Mouse (Mus musculus): ENCODE measurements around the gene Entr1.
"Not testable (repeated sequence)": the region's sequence is repeated elsewhere in the genome, so short reads cannot be mapped to it uniquely, and the experiment has no call there.

The Entr1 gene

DNA sequence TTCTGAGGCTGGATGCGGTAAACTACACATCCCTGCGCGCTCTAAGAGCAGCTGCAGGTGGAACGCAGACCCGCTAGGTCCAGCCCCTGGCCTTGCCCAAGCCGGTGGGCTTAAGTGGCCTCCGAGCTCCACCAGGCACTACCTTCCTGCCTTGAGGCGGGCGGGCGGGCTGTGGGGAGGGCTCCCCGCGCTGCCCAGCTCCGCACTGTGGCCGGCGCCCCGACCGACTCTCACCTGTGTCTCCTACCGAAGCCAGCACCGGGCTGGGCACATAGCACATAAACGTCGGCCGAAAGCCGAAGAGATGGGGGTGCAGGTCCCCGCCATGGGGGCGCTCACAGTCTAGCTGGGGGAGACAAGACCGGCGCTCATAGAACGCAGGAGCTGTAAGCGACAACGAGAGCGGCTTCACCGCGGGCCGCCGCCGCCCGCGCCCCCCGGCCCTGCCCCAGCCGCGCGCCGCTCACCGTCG, 398 bp downstream of the Entr1 start:
- no peak for DNase-seq (ENCODE audit: low read depth)

GRCm38 (mm10) chr2:26387713-26388112, 1.4 kb downstream of the Entr1 start:
- DNase-seq (ENCODE audit: low read depth) = no peak

DNA sequence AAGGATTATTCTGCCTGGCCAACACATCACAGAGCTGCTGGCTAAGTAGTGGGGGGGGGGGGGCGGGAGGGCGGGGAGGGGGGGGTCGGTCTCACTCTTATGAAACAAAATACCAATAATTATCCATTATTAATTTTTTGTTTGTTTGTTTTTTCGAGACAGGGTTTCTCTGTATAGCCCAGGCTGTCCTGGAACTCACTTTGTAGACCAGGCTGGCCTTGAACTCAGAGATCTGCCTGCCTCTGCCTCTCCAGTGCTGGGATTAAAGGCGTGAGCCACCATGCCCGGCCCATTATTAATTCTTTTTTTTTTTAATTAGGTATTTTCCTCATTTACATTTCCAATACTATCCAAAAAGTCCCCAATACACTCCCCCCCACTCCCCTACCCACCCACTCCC, 8.2 kb downstream of the Entr1 start:
- not testable (repeated sequence) for DNase-seq (ENCODE audit: low read depth)

DNA sequence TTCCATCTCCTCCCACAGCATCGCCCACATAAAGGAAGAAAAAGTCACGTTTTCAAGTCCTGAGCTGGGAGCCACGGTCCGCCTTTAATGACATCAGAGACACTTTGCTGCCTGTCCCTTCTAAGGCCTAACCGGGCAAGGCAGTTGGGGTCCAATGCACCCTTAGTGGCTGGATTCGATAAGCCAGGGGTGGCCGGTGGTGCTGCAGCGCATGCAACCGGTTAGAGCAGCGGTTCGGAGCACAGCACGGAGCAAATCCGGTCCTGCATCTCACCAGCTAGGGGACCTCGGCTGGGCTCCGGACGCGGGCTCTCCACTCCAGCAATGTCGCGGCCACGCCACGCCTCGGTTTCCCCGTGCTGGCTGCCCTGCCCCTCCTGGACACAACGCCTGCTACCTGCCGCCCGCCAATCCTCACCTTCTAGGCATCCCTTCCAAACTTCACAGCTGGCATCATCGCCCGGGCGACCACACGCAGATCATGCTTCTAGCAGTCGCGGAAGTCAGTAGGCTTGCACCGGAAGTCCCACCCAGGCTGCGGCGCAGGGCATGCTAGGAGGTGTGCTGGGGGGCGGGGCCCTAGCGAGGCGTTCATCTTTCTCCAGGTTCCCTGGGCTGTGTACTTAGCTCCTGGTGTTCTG, 8.9 kb downstream of the Entr1 start, which contains the start of gene Snapc4:
TSS of gene Snapc4 (minus strand) at position 523 of the 641 bp plus-strand sequence.
- DNase-seq (ENCODE audit: low read depth) = peak; percentile 79

- DNase-seq (ENCODE audit: low read depth) = no peak
Measured at GRCm38 (mm10) chr2:26372396-26372795, 16.7 kb downstream of the Entr1 start.

GRCm38 (mm10) chr2:26368572-26368971, 20.5 kb downstream of the Entr1 start:
- no peak for DNase-seq (ENCODE audit: low read depth)

- DNase-seq (ENCODE audit: low read depth) = no peak
Measured at GRCm38 (mm10) chr2:26367911-26368310, 21.2 kb downstream of the Entr1 start.

DNA sequence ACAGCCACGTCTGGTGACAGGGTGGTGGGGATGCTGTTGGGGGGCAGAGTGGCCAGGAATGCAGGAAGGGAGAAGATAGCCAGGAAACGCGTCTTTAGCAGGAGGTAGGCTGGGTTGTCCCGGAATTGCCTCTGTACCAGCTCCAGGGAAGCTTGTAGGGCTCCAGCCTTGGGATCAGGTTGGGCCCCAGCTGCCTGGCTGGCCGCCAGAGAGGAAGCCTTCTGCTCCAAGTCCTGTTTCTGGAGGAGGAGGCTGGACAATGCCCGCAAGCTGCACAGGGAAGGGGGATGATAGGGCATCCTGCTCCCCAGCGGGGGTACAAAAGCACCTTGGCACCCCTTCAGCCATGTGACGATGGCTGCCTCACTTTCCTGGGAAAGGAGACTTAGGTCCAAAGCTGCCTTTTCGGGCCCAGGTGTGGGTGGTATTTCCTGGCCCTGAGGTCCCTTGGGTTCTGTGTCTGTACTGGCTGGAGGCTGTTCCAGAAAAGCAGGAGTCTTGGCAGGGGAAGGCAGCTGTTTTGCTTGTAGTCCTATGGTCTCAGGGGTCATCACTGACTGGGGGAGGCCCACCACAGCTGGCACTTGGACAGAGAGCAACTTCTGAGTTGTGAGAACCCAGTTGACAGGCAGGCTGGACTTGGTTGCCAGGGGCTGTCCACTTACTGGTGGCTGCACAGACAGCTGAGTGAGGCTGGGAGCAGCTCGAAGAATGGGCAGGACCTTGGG, 24.2 kb downstream of the Entr1 start:
- no peak for DNase-seq (ENCODE audit: low read depth)

DNA sequence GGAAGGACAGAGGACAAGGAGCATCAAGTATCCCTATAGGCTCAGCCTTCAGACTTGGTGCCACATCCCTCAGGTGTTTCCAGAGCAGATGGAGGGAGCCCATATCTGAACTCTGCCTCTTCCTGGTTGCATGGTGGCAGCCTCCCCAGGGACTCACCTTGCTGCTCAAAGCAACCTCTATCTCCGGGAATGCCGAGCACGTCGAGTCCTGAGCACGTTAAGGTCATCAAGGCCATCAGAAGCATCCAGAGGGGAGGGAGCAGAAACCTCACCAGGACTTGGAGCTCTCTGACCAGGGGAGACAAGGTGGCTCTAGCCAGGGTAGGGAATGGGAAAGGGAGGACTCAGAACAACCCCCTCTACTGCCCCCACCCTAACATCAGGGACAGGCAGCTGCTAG, 25.6 kb downstream of the Entr1 start:
- no peak for DNase-seq (ENCODE audit: low read depth)

- no peak for DNase-seq (ENCODE audit: low read depth)
Measured at GRCm38 (mm10) chr2:26362991-26363390, 26.1 kb downstream of the Entr1 start.

GRCm38 (mm10) chr2:26360772-26361171, 28.3 kb downstream of the Entr1 start, which contains the start of gene Card9:
Card9 (minus strand) TSS chr2:26360918.
- no peak for DNase-seq (ENCODE audit: low read depth)

DNA sequence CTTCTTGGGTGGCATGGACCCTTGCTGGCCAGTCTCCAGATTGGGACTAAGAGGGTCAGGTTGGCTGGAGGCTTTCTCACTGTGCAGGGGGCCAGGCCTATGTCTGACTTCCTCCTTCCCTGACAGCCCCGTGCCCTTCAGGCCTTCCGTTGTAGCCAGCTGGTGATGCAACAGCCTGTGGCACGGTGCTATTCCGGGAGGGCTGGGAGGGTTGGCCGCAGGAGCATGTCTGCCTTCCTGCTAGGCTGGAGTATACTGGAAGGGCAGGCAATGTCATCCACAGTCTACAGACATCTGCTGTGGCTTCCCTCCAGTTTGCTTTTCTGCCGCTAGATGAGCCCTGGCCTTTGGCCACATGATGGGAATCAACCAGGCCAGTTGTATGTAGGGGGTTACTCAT, 29.1 kb downstream of the Entr1 start:
- no peak for DNase-seq (ENCODE audit: low read depth)

- no peak for DNase-seq (ENCODE audit: low read depth)
Measured at GRCm38 (mm10) chr2:26358667-26359320, 30.3 kb downstream of the Entr1 start.

- DNase-seq (ENCODE audit: low read depth) = no peak
Measured at GRCm38 (mm10) chr2:26357484-26357883, 31.6 kb downstream of the Entr1 start.

GRCm38 (mm10) chr2:26356678-26357077, 32.4 kb downstream of the Entr1 start:
- DNase-seq (ENCODE audit: low read depth) = no peak

- DNase-seq (ENCODE audit: low read depth) = no peak
Measured at GRCm38 (mm10) chr2:26356231-26356630, 32.9 kb downstream of the Entr1 start.

GRCm38 (mm10) chr2:26354401-26354800, 34.7 kb downstream of the Entr1 start:
- no peak for DNase-seq (ENCODE audit: low read depth)

DNA sequence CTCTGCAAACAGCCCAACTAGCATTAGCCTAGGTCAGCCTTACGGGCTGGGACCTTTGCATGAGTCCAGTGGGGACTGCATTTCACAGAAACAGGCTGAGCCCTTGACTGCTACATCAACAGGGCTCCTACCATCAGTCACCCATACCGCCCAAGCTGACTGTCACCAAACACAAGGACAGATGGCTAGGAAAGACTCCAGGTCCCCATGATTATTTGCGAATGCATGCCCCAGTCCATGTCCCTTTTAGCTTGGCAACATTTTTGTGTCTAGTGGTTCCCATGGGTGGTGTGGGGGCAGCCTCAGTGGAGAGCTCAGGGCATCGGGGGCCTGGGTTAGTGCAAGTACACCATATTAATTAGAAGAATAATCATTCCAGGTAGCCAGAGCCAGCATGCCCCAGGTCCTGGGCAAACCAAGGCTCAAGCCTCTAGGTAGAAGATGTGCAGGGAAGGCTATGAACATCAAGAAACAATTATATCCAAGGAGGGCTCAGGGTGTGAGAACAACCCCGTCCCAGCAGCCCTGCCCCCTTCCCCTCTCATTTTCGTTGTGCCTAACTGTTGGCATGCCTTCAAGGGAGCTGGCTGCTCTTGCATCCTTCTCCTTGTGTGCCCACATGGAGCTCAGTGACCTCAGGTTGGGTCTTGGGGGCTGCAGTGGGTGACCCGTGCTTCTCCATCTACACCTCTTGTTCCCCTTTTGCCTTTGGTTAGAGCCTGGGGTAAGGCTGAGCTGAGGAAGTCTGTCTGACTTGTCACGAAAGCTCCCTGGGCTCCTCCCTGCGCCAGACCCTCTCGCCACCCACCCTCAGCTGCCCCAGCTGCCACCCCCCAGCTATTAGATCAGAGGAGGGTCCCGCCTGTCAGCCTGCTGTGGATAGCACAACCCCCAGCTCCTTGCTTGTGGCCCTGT, 35.8 kb downstream of the Entr1 start:
- DNase-seq (ENCODE audit: low read depth) = no peak

DNA sequence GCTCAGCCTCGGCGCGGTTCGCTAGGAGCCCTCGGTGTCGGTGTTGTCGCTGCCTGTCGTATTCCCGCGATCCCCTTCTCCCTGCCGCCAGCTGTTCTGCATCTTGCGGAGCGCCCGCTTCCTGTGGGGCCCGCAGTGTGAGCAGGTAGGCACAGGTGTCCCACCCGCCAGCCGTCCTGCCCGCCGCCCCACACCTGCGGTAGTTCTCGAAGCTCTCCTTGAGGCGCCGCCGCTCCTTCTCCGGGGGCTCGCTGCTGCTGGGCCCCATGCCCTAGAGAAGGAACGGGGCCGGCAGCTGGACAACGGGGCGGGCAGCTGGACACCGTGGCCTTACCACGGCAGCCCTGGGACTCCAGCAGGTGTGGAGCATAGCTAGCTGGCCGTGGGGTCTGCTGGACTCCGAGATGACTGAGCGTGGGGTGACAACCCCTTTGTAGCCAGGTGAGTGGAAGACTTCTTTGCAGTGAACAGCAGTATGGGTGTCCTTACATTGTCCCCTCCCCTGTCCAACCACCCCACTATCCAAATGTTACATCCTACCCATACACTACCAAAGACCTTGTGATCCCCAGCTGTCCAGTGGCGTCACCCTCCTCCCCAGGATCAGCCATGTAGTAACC, 36.7 kb downstream of the Entr1 start:
- DNase-seq (ENCODE audit: low read depth) = no peak

DNA sequence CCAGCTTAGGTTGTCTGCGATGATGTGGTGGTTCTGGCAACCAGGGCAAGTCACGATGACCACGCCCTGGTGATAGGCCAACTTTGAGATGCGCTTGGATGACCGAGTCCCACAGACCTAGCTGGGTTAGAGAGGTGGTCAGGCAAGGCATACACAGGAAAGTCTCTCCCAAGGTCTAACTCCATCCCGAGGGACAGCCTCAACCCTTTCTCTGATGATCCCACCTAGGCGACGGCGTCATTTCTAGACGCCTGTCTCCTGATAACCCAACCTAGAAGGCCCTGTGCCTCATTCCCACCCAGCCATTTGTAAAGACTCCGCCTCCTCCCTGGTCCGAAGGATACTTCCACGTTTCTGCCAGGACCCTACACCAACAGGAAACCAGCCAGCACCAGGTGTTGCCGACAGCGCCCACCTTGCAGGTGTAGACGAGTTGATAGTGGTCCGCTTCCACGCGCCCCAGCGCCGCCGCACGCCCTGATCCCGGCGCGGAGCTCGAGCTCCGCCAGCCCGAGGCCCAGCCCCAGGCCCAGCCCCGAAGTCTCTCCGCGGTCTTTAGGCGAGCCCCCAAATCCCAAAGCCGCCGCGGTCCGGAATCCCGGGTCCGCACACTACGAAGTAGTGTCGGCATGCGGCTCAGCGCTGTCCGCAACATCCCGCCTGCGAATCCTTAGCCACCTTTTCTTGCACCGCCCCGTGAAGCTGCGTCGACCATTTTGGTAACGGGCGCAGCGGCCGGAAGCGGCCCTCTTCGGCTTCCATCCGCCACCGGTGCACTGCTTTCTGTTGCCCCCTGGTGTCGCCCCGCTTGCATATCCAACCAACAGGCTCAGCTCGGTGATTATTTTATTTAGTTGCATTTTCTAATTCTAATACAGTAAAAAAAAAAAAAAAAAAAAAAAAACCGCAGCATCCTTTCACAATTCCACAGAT, 37.5 kb downstream of the Entr1 start, which contains the start of gene Dnlz:
TSS of gene Dnlz (minus strand) at position 753 of the 933 bp plus-strand sequence.
- DNase-seq (ENCODE audit: low read depth) = peak; percentile 83

All from c-Kit-positive CD71-positive TER-119-negative erythroid progenitor cells, embryonic 14.5 days (primary cell).